Mouse (Mus musculus): ENCODE measurements around the gene St6galnac1. TPM values are rescaled to one million over a fixed set of nuclear protein-coding genes. Genes with fewer than 3 reads are reported as not detected.

The St6galnac1 gene
- polyA plus RNA-seq, 1 experiment from 2014 or later = not detected

DNA sequence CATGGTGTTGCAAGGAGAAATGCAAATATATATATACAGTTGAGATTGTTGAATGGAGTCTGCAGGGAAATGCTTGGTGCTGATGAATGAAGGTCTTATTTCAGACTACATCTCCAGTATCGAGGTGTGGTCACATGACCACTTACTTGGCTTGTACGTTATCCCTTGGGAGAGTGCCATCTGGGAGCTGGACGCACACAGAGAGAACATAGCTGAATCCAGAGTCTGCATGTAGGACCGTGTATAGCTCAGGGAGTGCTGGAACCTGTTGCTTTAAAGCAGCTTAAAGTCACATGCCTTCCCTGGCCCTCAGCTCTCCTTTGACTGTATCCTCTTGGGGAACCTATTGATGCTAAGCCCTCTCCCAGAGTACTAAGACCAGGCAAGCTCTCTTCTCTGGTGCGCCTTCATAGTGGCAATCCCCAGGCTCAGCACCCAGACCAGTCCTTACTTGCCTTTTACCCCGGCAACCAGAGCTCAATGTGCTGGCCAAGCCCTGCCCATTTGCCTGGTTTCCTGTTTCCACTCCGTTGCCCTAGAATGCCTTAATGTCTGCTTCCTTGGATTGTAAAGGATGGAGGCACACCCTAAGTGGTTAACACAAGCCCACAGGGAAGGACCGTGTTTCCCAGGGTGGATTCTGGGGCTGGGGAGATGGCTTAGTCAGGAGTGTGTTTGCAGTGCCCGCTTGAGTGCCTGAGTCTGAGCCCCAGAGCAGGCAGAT is 53.6 kb downstream of the St6galnac1 start:
- no peak overlapping the region for H3K4me2 ChIP-seq (ENCODE audit: low read depth, low read length)
- H3K36me3 ChIP-seq (ENCODE audit: control insufficient read depth, insufficient read depth, low read length) = no peaks in the 10 kb centered on the region
- no peak overlapping the region for H3K4me3 ChIP-seq (ENCODE audit: low read length)
- ATAC-seq (ENCODE audit: low read depth) = peak; percentile 49
- peak overlapping the region; percentile 30; the same call in 1 of the 2 replicates for H3K27ac ChIP-seq (ENCODE audit: low read length)
- peaks cover 2% of the 10 kb centered on the region for H3K4me1 ChIP-seq (replicated peaks; ENCODE audit: control insufficient read depth, insufficient read depth, low read length)
- 38% methylated on average over 9 of the region's 9 CpGs for WGBS
- no peaks in the 10 kb centered on the region for H3K27me3 ChIP-seq (ENCODE audit: control insufficient read depth, insufficient read depth, low read depth, low read length)
- H3K9me3 ChIP-seq (ENCODE audit: control insufficient read depth, low read length) = peaks cover 6% of the 10 kb centered on the region
- no peak overlapping the region for H3K9ac ChIP-seq (ENCODE audit: low read length)

DNA sequence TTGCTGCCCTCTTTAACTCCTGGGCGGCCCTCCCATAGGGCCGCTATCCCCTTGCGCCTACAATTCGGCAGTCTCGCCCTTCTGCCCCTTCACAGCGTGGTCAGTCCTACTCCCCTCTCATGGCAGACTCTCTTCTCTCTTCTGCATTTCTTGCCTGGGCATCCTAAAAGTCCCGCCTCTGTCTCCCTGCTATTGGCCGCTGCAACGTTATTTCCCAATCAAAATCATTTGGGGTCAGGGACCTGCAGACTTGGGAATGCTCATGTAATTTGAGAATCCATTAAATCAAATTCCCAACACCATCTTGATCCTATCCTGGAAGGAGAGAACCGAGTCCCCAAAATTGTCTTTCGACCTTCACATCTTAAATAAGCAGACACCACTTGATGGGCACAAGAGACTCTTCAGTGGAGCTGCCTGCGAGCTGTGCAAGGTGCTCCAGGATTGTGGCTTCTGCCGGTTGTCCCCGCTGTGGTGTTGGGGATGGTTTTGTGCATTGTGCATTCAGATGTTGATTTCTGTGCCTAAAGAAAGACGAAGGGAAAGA is 54.9 kb downstream of the St6galnac1 start:
- Histone ChIP-seq H3K4me2 (ENCODE audit: low read depth, low read length) (no peak overlapping the region), H3K4me3 (ENCODE audit: low read length) (no peak overlapping the region), H3K27ac (ENCODE audit: low read length) (no peak overlapping the region), H3K4me1 (replicated peaks; ENCODE audit: control insufficient read depth, insufficient read depth, low read length) (peaks cover 2% of the 10 kb centered on the region), H3K27me3 (ENCODE audit: control insufficient read depth, insufficient read depth, low read depth, low read length) (no peaks in the 10 kb centered on the region), H3K36me3 (ENCODE audit: control insufficient read depth, insufficient read depth, low read length) (no peaks in the 10 kb centered on the region), H3K9me3 (ENCODE audit: control insufficient read depth, low read length) (peaks cover 6% of the 10 kb centered on the region), H3K9ac (ENCODE audit: low read length) (no peak overlapping the region)
- no peak for ATAC-seq (ENCODE audit: low read depth)
- WGBS = 87% methylated on average over 15 of the region's 15 CpGs

Other genes with a start within 250 kb of the St6galnac1 start
- 7.0 and 9.6 TPM in 2 replicates for gene Sphk1, start 244.6 kb downstream of the St6galnac1 start, polyA plus RNA-seq (2015; fragmentation: Nextera tagmentation; extraction: Ambion mirVana)
- gene Ube2o, start 194.1 kb downstream of the St6galnac1 start, polyA plus RNA-seq (2015; fragmentation: Nextera tagmentation; extraction: Ambion mirVana) = 5.2 and 5.8 TPM in 2 replicates
- not detected in 2 replicates for gene Aanat, start 189.1 kb downstream of the St6galnac1 start, polyA plus RNA-seq (2015; fragmentation: Nextera tagmentation; extraction: Ambion mirVana)
- 17.9 and 19.6 TPM in 2 replicates for gene Rhbdf2, start 148.5 kb downstream of the St6galnac1 start, polyA plus RNA-seq (2015; fragmentation: Nextera tagmentation; extraction: Ambion mirVana)
- gene Prcd, start 122.0 kb downstream of the St6galnac1 start, polyA plus RNA-seq (2015; fragmentation: Nextera tagmentation; extraction: Ambion mirVana) = 5.0 and 11.0 TPM in 2 replicates
- gene Cygb, start 121.2 kb downstream of the St6galnac1 start, polyA plus RNA-seq (2015; fragmentation: Nextera tagmentation; extraction: Ambion mirVana) = 13.3 TPM in 2 replicates
- 14.2 and 15.3 TPM in 2 replicates for gene Mxra7, start 52.5 kb upstream of the St6galnac1 start, polyA plus RNA-seq (2015; fragmentation: Nextera tagmentation; extraction: Ambion mirVana)
- gene Mettl23, start 67.8 kb upstream of the St6galnac1 start, polyA plus RNA-seq (2015; fragmentation: Nextera tagmentation; extraction: Ambion mirVana) = 53.5 and 59.9 TPM in 2 replicates
- 59.5 and 60.8 TPM in 2 replicates for gene Jmjd6, start 67.9 kb upstream of the St6galnac1 start, polyA plus RNA-seq (2015; fragmentation: Nextera tagmentation; extraction: Ambion mirVana)
- 36.0 and 36.6 TPM in 2 replicates for gene Mfsd11, start 76.9 kb upstream of the St6galnac1 start, polyA plus RNA-seq (2015; fragmentation: Nextera tagmentation; extraction: Ambion mirVana)
- gene Srsf2, start 77.6 kb upstream of the St6galnac1 start, polyA plus RNA-seq (2015; fragmentation: Nextera tagmentation; extraction: Ambion mirVana) = 661 and 761 TPM in 2 replicates
- 0.18 and 0.19 TPM in 2 replicates for gene Mgat5b, start 143.4 kb upstream of the St6galnac1 start, polyA plus RNA-seq (2015; fragmentation: Nextera tagmentation; extraction: Ambion mirVana)